Mouse (Mus musculus) mouse embryonic stem cell (cell line): ENCODE results near the gene Cmtr1.
"Not testable (repeated sequence)": the region's sequence is repeated elsewhere in the genome, so short reads cannot be mapped to it uniquely, and the experiment has no call there.

Experiments
- in situ Hi-C, 2 experiments: fragments of 300-500 bp; cut with MboI; formaldehyde crosslinking; loops; 1 replicate in 1 of 2; 3 replicates in 1 of 2; pipeline ENCODE4 v1.14.3; 2019 to 2020; ENCODE audit warnings: low sequenced_read_pairs in 2 of 2, low pct_unique_long_range_greater_than_20kb in 1 of 2, mixed read lengths in 1 of 2; ENCODE audit not compliant: unreplicated experiment in 1 of 2

Cmtr1 gene

DNA sequence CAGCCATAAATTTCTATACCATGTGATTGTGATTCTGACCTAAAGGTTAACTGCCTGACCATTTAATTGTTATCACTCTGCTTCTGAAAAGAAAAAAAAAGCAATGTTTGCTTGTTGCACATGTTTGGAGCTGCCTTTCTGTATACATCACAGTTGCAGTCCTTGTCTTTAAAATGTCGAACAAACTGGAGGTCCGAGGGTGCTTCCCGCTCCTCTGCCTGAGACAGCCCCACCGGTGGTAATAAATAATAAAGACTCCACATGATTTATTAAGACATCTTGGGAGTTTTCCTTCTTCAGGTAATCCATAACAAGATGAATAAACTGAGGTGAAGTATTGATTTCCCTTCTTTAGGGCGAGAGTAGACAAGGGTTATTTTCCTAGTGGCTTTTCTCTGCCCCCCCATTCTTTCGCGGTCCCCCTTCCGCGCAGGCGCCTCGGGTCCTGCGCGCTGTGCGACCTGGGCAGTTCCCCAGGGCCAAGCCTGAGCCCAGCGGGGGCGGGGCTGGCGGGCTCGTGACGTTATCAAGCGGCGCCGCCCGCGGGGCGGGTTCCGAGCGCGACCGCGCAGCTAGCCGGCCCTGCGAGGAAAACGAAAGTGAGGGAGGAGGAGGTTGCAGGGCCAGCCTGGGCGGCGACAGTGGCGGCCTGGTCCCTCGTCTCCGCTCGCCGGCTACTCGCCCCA lies at the start of gene Cmtr1:
Cmtr1 (plus strand) TSS at position 520 of the 686 bp plus-strand sequence.
- in situ Hi-C loops, result no loop called here

DNA sequence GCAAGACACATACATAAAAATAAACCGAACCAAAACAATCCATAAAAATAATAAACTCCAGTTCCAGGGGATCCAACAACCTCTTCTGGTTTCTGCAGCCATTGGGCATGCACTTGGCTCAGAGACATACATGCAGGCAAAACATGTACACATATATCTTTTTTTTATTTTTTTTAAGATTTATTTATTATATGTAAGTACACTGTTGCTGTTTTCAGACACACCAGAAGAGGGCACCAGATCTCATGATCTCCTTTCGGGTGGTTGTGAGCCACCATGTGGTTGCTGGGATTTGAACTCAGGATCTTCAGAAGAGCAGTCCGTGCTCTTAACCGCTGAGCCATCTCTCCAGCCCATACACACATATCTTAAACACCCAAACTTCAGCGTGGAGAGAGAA lies 46.9 kb upstream of the Cmtr1 start:
- in situ Hi-C loops, result not testable (repeated sequence)

DNA sequence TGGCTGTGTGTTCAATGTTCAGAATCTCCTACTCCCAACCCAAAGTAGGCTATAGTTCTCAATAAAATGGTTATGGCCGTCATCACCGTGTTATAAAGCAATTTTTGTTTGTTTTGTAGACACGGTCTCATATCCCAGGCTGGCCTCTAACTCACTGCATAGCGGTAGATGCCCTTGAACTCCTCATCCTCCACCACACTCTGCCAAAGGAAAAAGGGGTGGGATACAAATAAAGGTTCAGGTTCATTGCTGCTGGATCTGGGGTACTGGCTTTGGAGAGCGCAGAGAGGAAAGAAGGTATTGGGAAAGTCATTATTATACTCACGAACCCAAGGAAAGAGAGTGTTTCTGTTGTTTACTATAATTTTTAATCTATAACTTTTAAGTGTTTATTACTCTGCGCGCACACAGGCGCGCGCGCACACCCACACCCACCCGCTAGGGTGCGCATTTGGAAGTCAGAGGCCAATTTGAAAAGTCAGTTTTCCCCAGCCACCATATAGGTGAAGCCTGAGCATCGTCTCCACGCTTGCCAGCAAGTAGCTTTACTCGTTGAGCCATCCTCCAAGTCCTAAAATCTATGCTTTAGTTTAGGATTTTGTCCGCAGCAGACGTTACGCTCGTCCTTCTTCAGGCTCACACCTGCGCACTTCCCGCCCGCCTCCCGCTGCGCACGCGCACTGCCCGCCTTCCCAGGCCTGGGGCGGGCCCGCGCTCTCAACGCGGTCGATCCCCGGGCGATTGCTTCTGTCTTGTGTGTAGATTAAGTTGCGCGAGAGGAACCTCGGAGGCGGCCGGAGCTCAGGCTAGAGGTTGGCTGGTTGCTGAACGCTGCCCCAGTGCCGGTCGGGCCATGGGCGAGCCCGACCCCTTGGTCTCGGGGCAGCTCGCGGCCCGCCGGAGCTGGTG lies 46.0 kb upstream of the Cmtr1 start, which contains the start of the genes Rnf8 and Gm28043:
Rnf8 (plus strand) TSS at position 676 of the 909 bp plus-strand sequence.
Gm28043 (plus strand) TSS at position 762 of the 909 bp plus-strand sequence.
- in situ Hi-C loops, result no loop called here

DNA sequence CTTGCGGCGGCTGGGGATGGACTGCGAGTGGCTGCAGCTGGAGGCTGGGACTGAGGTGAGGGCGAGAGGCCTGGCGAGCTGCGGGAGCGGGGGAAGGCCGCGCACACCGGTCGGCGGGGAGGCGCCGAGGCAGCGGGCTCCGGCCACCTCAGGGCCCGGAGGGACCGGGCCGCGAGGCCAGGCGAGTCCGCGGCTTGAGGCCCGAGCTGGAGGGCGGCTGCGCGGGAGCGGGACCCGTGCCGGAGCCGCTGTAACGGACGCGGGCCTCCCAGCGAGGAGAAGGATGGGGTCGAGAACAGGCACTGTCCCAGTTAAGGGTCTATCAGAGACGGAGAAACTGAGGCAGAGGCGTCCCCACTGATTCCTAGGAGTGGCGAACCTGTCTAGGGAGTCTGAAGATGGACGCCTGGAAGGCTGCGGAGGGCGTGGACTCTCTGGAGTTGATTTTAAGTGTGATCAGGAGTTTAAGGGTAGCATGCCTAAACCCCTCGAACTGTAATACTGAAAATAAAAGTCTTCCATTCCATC lies 45.3 kb upstream of the Cmtr1 start:
- in situ Hi-C loops, result no loop called here

DNA sequence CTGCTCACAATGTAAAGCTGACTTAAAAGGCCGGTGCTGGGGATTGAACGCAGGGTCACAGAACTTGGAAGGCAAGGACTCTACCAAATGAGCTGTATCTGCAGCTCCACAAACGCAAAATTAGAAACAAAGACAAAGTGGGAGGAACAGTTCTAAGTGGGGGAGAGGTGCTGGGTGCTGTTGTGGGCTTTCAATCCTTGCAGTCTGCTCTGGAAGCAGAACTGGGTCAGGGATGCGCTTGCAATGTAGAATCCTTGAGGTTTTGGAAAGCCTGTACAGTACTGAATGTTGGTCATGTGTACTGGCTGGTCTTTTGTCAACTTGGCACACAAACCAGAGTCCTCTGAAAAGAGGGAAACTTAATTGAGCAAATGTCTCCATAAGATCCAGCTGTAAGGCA lies 44.8 kb upstream of the Cmtr1 start:
- in situ Hi-C loops, result no loop called here

DNA sequence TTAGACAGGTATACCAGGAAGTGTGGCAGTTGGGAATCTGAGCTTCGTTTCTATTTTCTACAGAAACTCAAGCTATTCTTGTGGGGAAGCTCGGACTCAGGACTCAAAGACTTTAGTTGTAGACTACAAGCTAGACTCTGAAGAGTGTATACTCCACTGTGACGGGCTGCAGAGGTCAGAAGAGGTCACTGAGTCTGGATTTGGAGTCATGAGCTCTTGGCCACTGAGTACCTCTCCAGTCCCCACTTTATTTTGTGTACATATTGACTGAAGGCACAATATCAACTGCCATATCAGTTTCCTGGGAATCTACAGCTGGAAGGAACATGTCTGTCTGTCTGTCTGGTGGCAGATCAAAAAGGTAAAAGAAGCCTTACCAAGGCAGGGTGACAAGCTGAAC lies 41.2 kb upstream of the Cmtr1 start:
- in situ Hi-C loops, result no loop called here

DNA sequence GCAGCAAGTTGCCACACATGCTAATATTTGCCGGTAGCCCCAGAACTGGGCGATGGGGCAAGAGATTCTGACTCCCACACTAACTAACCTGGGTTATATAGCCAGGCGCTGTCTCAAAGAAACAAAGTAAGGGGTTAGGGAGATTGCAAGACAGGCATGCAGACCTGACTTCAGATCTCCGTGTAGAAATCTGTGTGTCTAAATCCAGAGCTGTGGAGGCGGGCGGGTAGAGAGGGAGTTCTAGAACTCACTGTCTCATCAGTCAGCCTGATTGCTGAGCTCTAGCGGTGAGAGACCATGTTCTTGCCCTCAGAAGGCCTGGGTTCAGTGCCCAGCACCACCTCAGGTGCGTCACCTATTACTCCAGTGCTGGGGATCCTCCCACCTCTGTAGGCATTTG lies 36.9 kb upstream of the Cmtr1 start:
- in situ Hi-C loops, result no loop called here

DNA sequence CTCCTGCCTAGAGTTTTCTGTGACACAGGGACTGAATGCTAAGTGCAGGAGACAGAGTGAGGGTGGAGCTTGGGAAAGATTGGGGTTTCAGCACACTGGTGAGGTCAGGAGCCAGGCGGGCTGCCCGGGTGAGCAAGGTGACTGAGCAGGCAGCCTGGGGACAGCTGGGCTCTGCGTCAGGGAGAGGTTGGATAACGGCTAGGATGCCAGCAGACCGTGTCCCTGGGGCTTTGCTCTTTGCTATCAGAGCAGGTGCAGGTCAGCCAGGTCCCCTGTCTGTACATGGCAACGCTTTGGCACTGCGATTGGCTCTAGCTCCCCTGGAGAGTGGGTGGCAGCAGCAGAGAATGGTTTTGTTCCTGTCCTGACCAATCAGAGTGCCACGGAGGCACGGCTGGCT lies 33.1 kb upstream of the Cmtr1 start:
- in situ Hi-C loops, result no loop called here

DNA sequence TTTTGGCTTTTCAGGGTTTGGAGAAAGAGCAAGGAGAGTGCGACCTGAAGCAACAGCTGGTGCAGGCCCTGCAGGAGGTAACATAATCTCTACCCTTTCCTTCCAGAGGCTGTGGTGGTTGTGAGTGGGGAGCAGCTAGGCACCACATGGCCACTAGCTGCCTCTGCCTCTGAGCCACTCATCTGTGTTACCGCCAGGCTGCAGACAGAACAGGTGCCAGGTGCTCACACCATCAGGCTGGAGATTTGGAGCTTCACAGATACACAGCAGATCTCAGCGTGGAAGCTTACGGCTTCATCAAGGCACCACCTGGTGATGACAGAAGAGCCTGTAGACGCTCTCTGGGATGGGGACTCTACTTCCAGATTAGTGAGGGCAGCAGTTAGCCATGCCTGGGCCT lies 31.4 kb upstream of the Cmtr1 start:
- in situ Hi-C loops, result no loop called here

DNA sequence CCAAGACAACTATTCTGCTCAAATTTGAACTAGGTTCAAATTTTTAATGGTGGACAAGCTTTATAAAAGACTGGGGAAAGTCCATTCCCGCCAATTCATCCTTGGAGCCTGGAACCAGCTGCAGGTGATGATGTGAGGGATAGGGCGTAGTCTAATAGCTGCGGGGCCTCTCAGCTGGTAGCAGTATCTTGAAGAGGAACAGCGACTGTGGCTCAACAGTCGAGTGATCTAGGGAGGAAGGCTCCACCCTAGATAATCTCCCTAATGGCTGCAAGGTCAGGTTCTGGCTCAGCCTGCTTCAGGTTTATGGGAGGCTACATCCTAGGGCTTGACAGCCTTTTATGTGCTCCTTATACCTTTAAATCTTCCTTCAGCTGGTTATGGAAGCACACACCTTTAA lies 30.8 kb upstream of the Cmtr1 start:
- in situ Hi-C loops, result no loop called here

DNA sequence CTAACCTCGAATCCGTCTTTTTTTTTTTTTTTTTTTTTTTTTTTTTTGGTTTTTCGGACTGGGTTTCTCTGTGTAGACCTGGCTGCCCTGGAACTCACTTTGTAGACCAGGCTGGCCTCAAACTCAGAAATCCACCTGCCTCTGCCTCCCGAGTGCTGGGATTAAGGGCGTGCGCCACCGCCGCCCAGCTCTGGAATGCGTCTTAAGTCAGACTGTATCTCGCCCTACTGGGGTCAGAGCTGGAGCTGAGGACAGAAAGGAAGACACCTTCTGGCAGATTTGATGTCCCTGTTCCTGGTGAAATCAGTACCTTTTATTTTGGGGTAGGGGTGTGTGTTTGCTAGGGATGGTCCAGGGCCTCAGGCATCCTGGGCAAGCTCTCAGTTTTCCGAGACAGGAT lies 28.1 kb upstream of the Cmtr1 start:
- in situ Hi-C loops, result no loop called here

DNA sequence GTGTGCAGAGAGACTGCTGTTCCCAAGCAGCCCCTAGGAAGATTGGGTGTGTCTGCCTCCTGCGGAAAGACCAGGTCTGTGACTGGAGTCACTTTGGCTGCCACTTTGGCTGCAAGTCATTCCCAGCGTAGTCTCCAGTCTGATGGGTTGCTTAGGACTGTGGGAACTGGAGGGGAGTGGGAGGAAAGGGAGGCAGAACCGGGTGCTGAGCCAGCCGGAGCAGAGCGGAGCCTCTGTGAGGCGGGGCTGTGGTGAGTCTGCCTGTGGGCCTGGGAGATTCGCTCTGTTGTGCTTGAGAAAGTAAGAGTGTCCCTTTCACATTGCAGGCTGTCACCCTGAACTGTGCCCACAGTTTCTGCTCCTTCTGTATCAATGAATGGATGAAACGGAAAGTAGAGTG lies 24.9 kb upstream of the Cmtr1 start:
- in situ Hi-C loops, result no loop called here

DNA sequence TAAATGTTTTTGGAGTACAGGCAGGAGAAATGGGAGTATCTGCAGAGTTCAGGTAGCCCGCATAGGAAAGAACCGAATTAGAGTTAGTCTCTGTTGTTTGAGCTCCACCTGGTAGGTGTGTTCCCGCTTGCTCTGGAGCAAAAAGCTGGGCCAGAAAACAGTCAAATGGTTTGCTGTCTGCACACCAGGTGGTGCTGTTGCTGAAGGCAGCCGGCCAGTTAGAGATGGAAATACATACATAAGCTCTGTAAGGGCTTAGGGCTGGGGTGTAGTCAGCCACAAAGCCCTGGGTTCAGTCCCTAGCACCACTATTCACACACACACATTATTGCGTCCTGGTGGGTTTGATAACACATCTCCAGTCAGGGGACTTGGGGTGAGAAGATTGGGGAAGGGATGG lies 24.3 kb upstream of the Cmtr1 start:
- in situ Hi-C loops, result no loop called here

DNA sequence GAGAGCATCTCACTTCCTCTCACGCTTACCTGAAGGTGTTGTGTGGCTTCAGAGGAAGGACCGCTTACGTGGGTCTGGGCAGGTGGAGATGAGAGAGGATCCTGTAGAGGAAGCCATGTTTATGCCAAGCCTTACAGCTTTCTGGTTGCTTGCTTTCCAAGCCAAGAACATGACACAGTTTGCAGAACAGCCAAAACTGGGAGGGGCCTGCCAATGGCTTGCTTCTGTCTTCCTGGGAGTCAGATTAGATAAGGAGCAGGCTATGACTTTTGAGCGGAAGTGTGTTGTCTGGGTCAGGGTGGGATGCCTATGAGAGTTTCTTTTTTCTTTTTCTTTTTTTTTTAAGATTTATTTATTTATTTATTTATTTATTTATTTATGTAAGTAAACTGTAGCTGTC lies 23.0 kb upstream of the Cmtr1 start:
- in situ Hi-C loops, result no loop called here

DNA sequence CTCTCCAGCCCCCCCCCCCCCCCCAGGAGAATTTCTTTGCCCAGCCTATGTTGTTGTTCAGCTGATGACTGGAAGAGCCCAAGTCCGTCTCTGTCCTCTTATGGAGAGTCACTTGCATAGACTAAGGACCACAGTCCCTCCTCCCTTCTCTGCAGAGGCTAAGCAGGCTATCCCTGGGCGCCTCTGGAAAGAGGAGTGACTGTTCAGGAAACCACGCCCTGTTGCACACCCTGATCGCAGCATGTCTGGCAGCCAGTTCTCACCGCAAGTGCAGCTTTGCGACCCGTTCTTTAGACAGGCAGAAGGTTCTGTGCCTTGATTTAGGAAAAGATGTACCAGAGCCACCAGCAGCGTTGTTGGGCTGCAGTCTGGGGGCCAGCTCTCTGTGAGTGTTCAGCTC lies 22.5 kb upstream of the Cmtr1 start:
- in situ Hi-C loops, result no loop called here

DNA sequence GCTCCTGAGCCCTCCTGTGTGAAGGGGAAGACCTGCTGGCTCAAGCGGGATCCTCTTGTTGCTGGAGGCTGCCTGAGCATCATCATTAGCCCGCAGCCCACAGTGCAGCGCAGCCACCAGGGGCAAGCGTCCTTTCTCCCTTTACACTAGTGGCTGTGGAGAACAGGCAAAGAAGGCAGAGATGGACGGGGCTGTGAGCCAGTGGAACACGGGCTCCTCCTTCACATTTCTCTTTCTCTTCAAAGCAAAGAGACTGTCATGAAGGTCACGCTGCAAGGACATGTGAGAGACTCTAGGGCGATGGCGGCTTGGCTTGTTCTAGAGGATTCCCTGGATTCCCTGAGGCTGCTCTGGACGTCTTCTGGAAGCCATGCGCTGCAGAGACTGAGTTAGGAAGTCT lies 19.4 kb upstream of the Cmtr1 start:
- in situ Hi-C loops, result no loop called here

DNA sequence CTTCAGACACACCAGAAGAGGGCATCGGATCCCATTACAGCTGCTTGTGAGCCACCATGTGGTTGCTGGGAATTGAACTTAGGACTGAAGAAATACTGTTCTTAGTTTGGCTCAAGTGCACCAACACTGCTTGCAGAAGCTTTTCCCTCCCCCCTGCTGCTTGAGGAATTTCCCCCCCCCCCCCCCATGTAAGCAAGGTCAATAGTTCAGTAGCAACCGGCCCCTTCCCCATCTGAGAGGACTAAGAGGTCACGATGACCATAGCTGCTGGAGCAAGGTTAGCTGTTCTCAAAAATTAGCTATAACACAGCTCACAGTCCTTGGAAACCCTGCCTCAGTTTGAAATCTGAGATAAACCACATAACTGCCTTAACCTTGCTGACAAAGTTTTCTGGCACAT lies 18.2 kb upstream of the Cmtr1 start:
- in situ Hi-C loops, result no loop called here

DNA sequence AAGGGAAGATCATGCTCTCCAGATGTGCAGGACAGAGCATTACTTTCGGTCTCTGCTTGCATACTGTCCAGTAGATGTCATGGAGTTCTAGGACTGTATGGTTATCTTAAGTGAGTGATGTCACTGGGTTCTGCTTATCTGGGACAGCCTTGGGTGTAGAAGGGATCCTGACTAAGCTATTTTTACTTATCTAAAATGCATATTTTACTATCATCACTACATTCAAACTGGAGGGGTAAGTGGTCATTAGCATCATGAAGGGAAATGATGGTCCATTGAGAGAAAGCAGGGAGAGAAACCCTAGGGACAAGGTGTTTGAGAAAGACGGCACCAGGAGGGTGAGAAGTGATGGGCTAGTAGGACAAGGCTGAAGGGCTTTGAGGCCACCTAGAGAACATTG lies 2.1 kb upstream of the Cmtr1 start:
- in situ Hi-C loops, result no loop called here

DNA sequence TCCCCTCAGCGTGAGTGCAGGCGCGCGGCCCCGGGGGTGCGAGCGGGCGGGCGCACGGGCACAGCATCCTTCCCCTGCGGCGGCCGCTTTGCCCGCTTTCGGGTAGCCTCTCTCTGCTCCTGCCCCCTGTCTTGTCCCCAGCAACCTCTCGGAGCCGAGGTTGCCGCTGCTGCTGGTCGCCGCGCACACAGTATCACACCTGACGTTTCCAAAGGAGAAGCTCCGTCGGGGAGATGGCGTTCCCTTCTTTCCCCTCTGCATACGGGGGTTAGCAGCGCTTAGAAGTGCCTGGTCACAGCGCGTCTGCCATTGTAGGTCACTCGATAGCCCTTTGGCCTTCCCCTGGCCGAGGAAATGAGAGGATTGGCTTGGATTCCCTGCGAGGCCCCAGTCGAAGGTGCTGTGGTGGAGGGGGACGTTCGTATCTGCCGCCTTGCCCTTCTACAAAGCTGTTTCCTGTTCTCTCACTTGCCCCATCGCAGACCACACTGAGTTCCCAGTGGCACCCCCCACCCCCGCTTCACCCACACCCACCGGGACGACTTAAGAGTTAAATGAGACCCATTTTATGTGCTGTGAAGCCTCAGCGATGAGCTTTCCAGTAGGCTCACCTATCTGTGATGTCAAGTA lies 482 bp downstream of the Cmtr1 start:
- in situ Hi-C loops, result no loop called here
